Mouse (Mus musculus): Measurements from ENCODE around the gene Zfp865. TPM values are rescaled to one million over a fixed set of nuclear protein-coding genes. Genes with fewer than 3 reads are reported as not detected.
"Not testable (repeated sequence)": the region's sequence is repeated elsewhere in the genome, so short reads cannot be mapped to it uniquely, and the experiment has no call there.

Zfp865 gene
- polyA plus RNA-seq, 1 experiment from 2014 or later: 1.3 TPM

- peaks cover 39% of the 10 kb centered on the region for H3K27me3 ChIP-seq
- WGBS (ENCODE audit: insufficient replicate concordance): 6% methylated on average over 16 of the region's 26 CpGs
- peak; percentile 73 for ATAC-seq (ENCODE audit: insufficient read depth)
- H3K4me2 ChIP-seq: peak within 1 kb of the TSS; percentile 60
- no peaks in the 10 kb centered on the region; the same call in 1 of the 2 replicates for H3K36me3 ChIP-seq (replicated peaks)
- H3K27ac ChIP-seq (replicated peaks): no peak within 1 kb of the TSS
- H3K4me3 ChIP-seq (replicated peaks): peak within 1 kb of the TSS; percentile 56
- peak within 1 kb of the TSS; percentile 36; the same call in 1 of the 2 replicates for H3K9ac ChIP-seq
- H3K9me3 ChIP-seq (replicated peaks): no peaks in the 10 kb centered on the region
- H3K4me1 ChIP-seq (replicated peaks): no peaks in the 10 kb centered on the region
Observed at GRCm38 (mm10) chr7:4996003-4996895, 23.9 kb upstream of the Zfp865 start, which contains the start of gene Zfp579. Gene Zfp579, minus strand, starts transcription at chr7:4996158.

DNA sequence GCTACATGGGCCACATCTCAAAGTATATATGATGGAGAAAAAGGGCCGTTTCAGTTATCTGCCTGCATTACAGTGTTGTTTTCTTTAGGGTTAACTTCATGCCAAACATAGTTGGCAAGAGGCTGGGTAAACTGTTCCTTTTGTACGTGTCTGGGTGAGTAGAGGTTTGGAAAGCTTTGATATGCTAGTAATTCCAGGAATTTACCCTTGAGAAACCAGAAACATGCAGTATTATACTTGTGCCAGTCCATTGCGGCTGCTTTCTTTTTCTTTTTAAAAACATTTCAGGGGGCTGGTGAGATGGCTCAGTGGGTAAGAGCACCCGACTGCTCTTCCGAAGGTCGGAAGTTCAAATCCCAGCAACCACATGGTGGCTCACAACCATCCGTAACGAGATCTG is 23.2 kb upstream of the Zfp865 start:
- Histone ChIP-seq H3K27me3 (peaks cover 39% of the 10 kb centered on the region), H3K4me3 (replicated peaks) (no peak overlapping the region), H3K27ac (replicated peaks) (no peak overlapping the region), H3K4me2 (no peak overlapping the region), H3K9me3 (replicated peaks) (no peaks in the 10 kb centered on the region), H3K36me3 (replicated peaks) (no peaks in the 10 kb centered on the region; the same call in 1 of the 2 replicates), H3K4me1 (replicated peaks) (no peaks in the 10 kb centered on the region), H3K9ac (no peak overlapping the region)
- no peak for ATAC-seq (ENCODE audit: insufficient read depth)
- WGBS (ENCODE audit: insufficient replicate concordance): 64% methylated on average over 8 of the region's 8 CpGs

- Histone ChIP-seq H3K27ac (replicated peaks) (no peak overlapping the region), H3K9ac (no peak overlapping the region), H3K9me3 (replicated peaks) (no peaks in the 10 kb centered on the region), H3K4me1 (replicated peaks) (no peaks in the 10 kb centered on the region), H3K36me3 (replicated peaks) (no peaks in the 10 kb centered on the region), H3K4me3 (replicated peaks) (no peak overlapping the region), H3K27me3 (peaks cover 17% of the 10 kb centered on the region), H3K4me2 (no peak overlapping the region)
- no peak for ATAC-seq (ENCODE audit: insufficient read depth)
- WGBS (ENCODE audit: insufficient replicate concordance): 41% methylated on average over 2 of the region's 2 CpGs
Observed at GRCm38 (mm10) chr7:4999876-5000275, 20.3 kb upstream of the Zfp865 start.

DNA sequence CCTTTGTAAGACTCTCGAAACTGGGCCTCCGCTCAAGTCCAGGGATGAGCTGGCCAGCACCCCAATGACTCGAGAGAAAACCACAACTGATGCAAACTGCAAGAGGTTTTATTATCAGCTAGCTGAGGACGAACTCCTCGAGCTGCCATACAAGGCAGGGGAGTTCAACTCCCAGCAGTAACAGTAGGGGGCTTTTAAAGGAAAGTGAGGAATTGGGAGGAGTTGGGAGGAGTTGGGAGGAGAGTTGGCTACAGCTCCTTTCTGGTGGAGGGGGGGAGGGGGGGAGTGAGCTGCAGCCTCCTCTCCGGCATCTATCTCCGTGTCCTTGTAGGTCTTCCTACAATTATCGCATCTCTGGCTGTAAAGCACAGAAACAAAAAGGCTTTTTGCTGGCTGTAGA is 17.3 kb upstream of the Zfp865 start:
- not testable (repeated sequence) for H3K9ac ChIP-seq; H3K27me3 ChIP-seq; H3K4me3 ChIP-seq (replicated peaks); ATAC-seq (ENCODE audit: insufficient read depth); H3K27ac ChIP-seq (replicated peaks); H3K9me3 ChIP-seq (replicated peaks); H3K4me2 ChIP-seq; H3K4me1 ChIP-seq (replicated peaks)
- WGBS (ENCODE audit: insufficient replicate concordance): 63% methylated on average over 8 of the region's 8 CpGs
- peaks cover 12% of the 10 kb centered on the region for H3K36me3 ChIP-seq (replicated peaks)

DNA sequence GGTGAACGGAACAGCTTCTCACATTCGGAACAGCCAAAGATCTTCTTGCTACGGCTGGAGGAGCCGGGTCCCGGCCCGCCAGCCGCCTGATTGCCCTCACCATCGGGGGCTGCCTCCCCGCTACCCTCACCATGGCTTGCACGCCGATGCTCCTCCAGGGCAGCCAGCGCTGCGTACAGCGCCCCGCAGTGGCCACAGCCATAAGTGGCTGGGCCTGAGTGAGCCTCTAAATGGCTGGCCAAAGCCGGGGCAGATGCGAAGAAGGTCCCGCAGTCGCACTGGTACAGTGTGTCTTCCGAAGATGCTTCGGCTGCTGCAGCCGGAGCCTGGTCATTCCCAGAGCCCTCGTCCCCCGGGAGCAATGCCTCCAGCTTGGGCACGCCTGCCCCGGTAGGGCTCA is 11.9 kb upstream of the Zfp865 start:
- H3K36me3 ChIP-seq (replicated peaks): peaks cover 64% of the 10 kb centered on the region
- H3K9me3 ChIP-seq (replicated peaks): no peaks in the 10 kb centered on the region
- WGBS (ENCODE audit: insufficient replicate concordance): 92% methylated on average over 26 of the region's 26 CpGs
- H3K9ac ChIP-seq: no peak overlapping the region
- H3K4me1 ChIP-seq (replicated peaks): peaks cover 3% of the 10 kb centered on the region
- no peak for ATAC-seq (ENCODE audit: insufficient read depth)
- H3K27me3 ChIP-seq: no peaks in the 10 kb centered on the region
- no peak overlapping the region for H3K4me2 ChIP-seq
- H3K27ac ChIP-seq (replicated peaks): no peak overlapping the region
- H3K4me3 ChIP-seq (replicated peaks): no peak overlapping the region

DNA sequence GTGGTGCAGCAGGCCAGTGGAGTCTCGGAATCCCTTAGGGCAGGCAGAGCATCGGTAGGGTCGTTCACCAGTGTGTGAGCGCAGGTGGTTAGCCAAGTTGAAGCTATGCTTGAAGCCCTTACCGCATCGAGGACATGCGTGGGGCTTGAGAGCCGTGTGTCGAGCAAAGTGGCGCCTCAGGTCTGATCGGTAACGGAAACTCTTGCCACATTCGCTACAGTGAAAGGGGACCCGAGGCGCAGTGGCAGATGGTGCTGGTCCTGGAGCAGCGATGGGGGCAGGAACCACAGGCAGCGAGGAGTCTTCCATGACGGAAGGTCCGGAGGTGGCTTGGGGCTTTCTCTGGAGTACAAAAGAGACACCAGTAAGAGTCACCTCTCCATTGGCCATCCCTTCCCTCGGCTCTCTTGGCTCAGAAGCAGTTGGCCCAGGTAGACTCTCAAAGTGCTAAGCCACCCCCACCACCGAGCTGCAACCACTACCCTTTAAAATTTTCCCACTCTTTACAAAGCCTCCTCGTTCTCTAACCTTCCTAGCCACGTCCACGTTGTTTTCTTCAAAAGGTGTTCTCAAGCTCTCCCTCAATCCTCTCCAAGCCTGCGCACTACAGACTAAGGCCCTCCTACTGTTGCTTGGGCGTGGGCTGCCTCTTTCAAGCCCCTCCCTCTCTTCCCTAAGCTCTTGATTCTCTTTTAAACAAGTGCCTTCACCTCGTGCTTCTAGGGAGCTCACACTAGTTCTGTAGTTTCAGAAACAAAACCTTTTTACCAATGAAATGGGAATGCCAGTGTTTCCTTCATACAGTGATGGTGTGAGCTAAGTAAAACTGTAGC is 7.3 kb upstream of the Zfp865 start:
- no peak overlapping the region; the same call in 1 of the 2 replicates for H3K27ac ChIP-seq (replicated peaks)
- H3K9me3 ChIP-seq (replicated peaks): no peaks in the 10 kb centered on the region
- ATAC-seq (ENCODE audit: insufficient read depth): no peak
- H3K36me3 ChIP-seq (replicated peaks): peaks cover 65% of the 10 kb centered on the region
- peak overlapping the region; percentile 77 for H3K4me3 ChIP-seq (replicated peaks)
- no peak overlapping the region for H3K9ac ChIP-seq
- 79% methylated on average over 27 of the region's 27 CpGs for WGBS (ENCODE audit: insufficient replicate concordance)
- peak overlapping the region; percentile 93 for H3K4me2 ChIP-seq
- H3K27me3 ChIP-seq: no peaks in the 10 kb centered on the region
- H3K4me1 ChIP-seq (replicated peaks): peaks cover 22% of the 10 kb centered on the region

DNA sequence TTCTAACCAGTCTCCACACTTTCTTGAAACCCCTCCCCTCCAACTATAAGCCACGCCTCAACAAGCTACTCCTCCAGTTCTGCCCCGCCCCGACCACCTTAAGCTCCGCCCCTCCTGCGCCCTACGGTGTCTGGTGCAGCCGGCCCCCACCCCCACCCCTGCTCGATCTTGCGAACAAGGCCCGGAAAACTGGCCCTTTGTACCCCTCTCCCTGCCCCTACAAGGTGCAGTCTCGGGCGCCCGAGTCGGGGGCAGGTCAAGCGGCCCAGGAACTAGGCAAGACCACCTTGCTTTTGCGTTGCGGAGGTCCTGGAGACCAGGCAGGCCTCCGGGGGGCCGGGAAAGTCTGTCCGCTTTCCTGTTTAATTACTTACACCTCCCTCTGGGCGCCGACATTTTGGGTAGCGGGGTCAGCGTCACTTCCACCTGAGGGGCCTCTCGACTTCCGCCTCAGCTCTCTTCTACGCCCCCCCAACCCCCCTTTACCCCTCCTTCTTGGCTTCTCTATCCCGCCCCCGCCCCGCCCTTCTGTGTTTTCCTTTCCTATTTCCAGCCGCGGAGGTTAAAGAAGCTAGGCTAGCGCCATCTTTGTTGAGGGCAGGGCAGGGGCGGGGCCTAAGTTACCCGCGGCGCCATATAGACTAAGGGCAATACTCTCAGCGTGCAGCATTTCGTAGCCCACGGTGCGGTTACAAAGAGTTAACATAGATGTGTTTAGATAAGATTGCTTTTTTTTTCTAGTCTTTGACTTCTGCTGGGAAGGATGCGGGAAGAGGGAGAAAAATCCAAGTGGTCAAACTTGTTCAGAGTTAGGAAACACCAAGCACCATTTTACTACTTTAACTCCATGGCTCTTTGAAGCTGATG is 5.7 kb upstream of the Zfp865 start, which contains the start of the genes Zfp524 and Fiz1:
Gene Zfp524, plus strand, starts transcription at position 165 of the 867 bp plus-strand sequence.
Gene Fiz1, minus strand, starts transcription at position 447 of the 867 bp plus-strand sequence.
- Histone ChIP-seq H3K36me3 (replicated peaks) (peaks cover 55% of the 10 kb centered on the region), H3K4me1 (replicated peaks) (peaks cover 34% of the 10 kb centered on the region), H3K9me3 (replicated peaks) (no peaks in the 10 kb centered on the region), H3K4me3 (replicated peaks) (peak within 1 kb of the TSS; percentile 77), H3K9ac (peak within 1 kb of the TSS; percentile 81), H3K27me3 (no peaks in the 10 kb centered on the region), H3K27ac (replicated peaks) (peak within 1 kb of the TSS; percentile 98), H3K4me2 (peak within 1 kb of the TSS; percentile 93)
- peak; percentile 81 for ATAC-seq (ENCODE audit: insufficient read depth)
- WGBS (ENCODE audit: insufficient replicate concordance): under 1% methylated on average over 42 of the region's 42 CpGs

- Histone ChIP-seq H3K4me1 (replicated peaks) (peaks cover 36% of the 10 kb centered on the region), H3K9me3 (replicated peaks) (no peaks in the 10 kb centered on the region), H3K36me3 (replicated peaks) (peaks cover 46% of the 10 kb centered on the region), H3K4me3 (replicated peaks) (peak within 1 kb of the TSS; percentile 77), H3K27me3 (no peaks in the 10 kb centered on the region), H3K4me2 (peak within 1 kb of the TSS; percentile 93), H3K9ac (peak within 1 kb of the TSS; percentile 81), H3K27ac (replicated peaks) (peak within 1 kb of the TSS; percentile 98)
- ATAC-seq (ENCODE audit: insufficient read depth): peak; percentile 74
- WGBS (ENCODE audit: insufficient replicate concordance): under 1% methylated on average over 75 of the region's 76 CpGs
Observed at GRCm38 (mm10) chr7:5015118-5016001, 4.8 kb upstream of the Zfp865 start, which contains the start of gene Gm44973. Gene Gm44973, plus strand, starts transcription at chr7:5015496.

GRCm38 (mm10) chr7:5016057-5016456 is 4.1 kb upstream of the Zfp865 start:
- Histone ChIP-seq H3K4me2 (peak overlapping the region; percentile 93), H3K36me3 (replicated peaks) (peaks cover 39% of the 10 kb centered on the region), H3K9me3 (replicated peaks) (no peaks in the 10 kb centered on the region), H3K9ac (peak overlapping the region; percentile 81), H3K4me3 (replicated peaks) (peak overlapping the region; percentile 77), H3K27ac (replicated peaks) (peak overlapping the region; percentile 98), H3K4me1 (replicated peaks) (peaks cover 42% of the 10 kb centered on the region), H3K27me3 (no peaks in the 10 kb centered on the region)
- ATAC-seq (ENCODE audit: insufficient read depth): no peak
- 41% methylated on average over 3 of the region's 3 CpGs for WGBS (ENCODE audit: insufficient replicate concordance)
